Mouse (Mus musculus) spleen, adult 2 months (tissue): ENCODE data around the gene Fam25c. TPM values are rescaled to one million over a fixed set of nuclear protein-coding genes. Genes with fewer than 3 reads are reported as not detected.

ENCODE experiments used
- DNase-seq, 2 experiments: peaks; one replicate each; pipeline versions ENCODE4 v3.0.0 to v3.0.0-alpha.2; 2012 to 2021; ENCODE audit warnings: low spot score in 2 of 2, low read depth in 1 of 2
- H3K27ac ChIP-seq: fragments of 200-500 bp; 2 replicates; pipeline ENCODE4 v1.5.1; 2012; ENCODE audit warnings: low read length, inconsistent platforms; ENCODE audit not compliant: insufficient read depth
- H3K27me3 ChIP-seq: fragments of 200-500 bp; 2 replicates; pipeline ENCODE4 v1.6.1; 2012; ENCODE audit warnings: mild to moderate bottlenecking, moderate library complexity, low read length, inconsistent platforms; ENCODE audit not compliant: control insufficient read depth, insufficient read depth
- H3K36me3 ChIP-seq: fragments of 200-500 bp; 2 replicates; pipeline ENCODE4 v1.6.1; 2012; ENCODE audit warnings: mild to moderate bottlenecking, low read length, inconsistent platforms; ENCODE audit not compliant: control insufficient read depth, insufficient read depth
- H3K4me1 ChIP-seq: fragments of 200-500 bp; 2 replicates; pipeline ENCODE4 v1.6.1; 2011; ENCODE audit warnings: inconsistent platforms; ENCODE audit not compliant: control insufficient read depth, insufficient read depth, insufficient read length
- H3K4me3 ChIP-seq: fragments of 200-500 bp; 2 replicates; pipeline ENCODE4 v1.5.1; 2011; ENCODE audit warnings: mild to moderate bottlenecking, inconsistent platforms; ENCODE audit not compliant: insufficient read depth, insufficient read length; ENCODE audit errors: extremely low read depth
- CTCF ChIP-seq: fragments of 200-500 bp; IDR thresholded peaks from 2 replicates; pipeline ENCODE4 v1.5.1; 2011; ENCODE audit warnings: mild to moderate bottlenecking, inconsistent platforms; ENCODE audit not compliant: insufficient read depth, insufficient read length, insufficient replicate concordance; ENCODE audit errors: extremely low read depth
- POLR2A ChIP-seq: fragments of 200-500 bp; IDR thresholded peaks from 2 replicates; pipeline ENCODE4 v1.6.1; 2011; ENCODE audit warnings: low read depth, low read length, inconsistent platforms
- WGBS: fragments of 180-500 bp; shearing (Covaris S2); methylation state at CpG from one replicate; pipeline ENCODE4 v1.1.7; 2018; 5-methylcytosine and 5-hydroxymethylcytosine counted together
- polyA plus RNA-seq: library from polyadenylated mRNA; depleted of rRNA; stranded (reverse); fragments of >200 nt; gene quantifications from 2 replicates; pipeline ENCODE4 v1.2.3, GENCODE M21; 2012

The Fam25c gene
- polyA plus RNA-seq, 1 experiment, result not detected

- TF ChIP-seq POLR2A (no peak), CTCF (no peak)
- DNase-seq, result no peak
- peaks cover 19% of the 10 kb centered on the region for H3K36me3 ChIP-seq
- WGBS, result 79% methylated on average over 12 of the region's 12 CpGs
- no peaks in the 10 kb centered on the region for H3K4me1 ChIP-seq
- no peak overlapping the region for H3K4me3 ChIP-seq
- H3K27me3 ChIP-seq, result no peaks in the 10 kb centered on the region
- no peak overlapping the region for H3K27ac ChIP-seq
These were observed 9.3 kb downstream of the Fam25c start for GRCm38 (mm10) chr14:34345771-34346566.

- H3K27ac ChIP-seq, result no peak overlapping the region
These were observed 10.9 kb downstream of the Fam25c start for GRCm38 (mm10) chr14:34344361-34344760.

GRCm38 (mm10) chr14:34343078-34343477, 12.2 kb downstream of the Fam25c start:
- WGBS, result 73% methylated on average over 4 of the region's 4 CpGs
- Histone ChIP-seq H3K27me3 (no peaks in the 10 kb centered on the region), H3K4me1 (no peaks in the 10 kb centered on the region), H3K36me3 (peaks cover 31% of the 10 kb centered on the region), H3K4me3 (no peak overlapping the region), H3K27ac (no peak overlapping the region)
- no peak for DNase-seq
- TF ChIP-seq POLR2A (no peak), CTCF (no peak)

More at GRCm38 (mm10) chr14:34344361-34344760, 10.9 kb downstream of the Fam25c start:
- Histone ChIP-seq H3K4me1 (no peaks in the 10 kb centered on the region), H3K36me3 (peaks cover 26% of the 10 kb centered on the region), H3K4me3 (no peak overlapping the region), H3K27me3 (no peaks in the 10 kb centered on the region)
- no peak for TF ChIP-seq POLR2A
- no peak for TF ChIP-seq CTCF
- 92% methylated on average over 5 of the region's 5 CpGs for WGBS
- no peak for DNase-seq

- no peaks in the 10 kb centered on the region for H3K4me1 ChIP-seq
- H3K4me3 ChIP-seq, result no peak overlapping the region
- no peak overlapping the region for H3K27ac ChIP-seq
- WGBS, result 88% methylated on average over 4 of the region's 4 CpGs
- DNase-seq, result no peak
- peaks cover 38% of the 10 kb centered on the region for H3K36me3 ChIP-seq
- no peaks in the 10 kb centered on the region for H3K27me3 ChIP-seq
- TF ChIP-seq POLR2A (no peak), CTCF (no peak)
These were observed 13.2 kb downstream of the Fam25c start for GRCm38 (mm10) chr14:34341993-34342392.

GRCm38 (mm10) chr14:34339446-34339845, 15.8 kb downstream of the Fam25c start:
- TF ChIP-seq POLR2A (no peak), CTCF (no peak)
- Histone ChIP-seq H3K27me3 (no peaks in the 10 kb centered on the region), H3K36me3 (peaks cover 50% of the 10 kb centered on the region), H3K4me3 (no peak overlapping the region), H3K27ac (no peak overlapping the region), H3K4me1 (no peaks in the 10 kb centered on the region)
- 86% methylated on average over 1 of the region's 1 CpGs for WGBS
- no peak for DNase-seq

- Histone ChIP-seq H3K4me3 (no peak overlapping the region), H3K27me3 (no peaks in the 10 kb centered on the region), H3K27ac (no peak overlapping the region), H3K36me3 (peaks cover 51% of the 10 kb centered on the region), H3K4me1 (no peaks in the 10 kb centered on the region)
- TF ChIP-seq POLR2A (no peak), CTCF (no peak)
- 90% methylated on average over 5 of the region's 5 CpGs for WGBS
- no peak for DNase-seq
These were observed 22.8 kb downstream of the Fam25c start for GRCm38 (mm10) chr14:34332476-34332875.

GRCm38 (mm10) chr14:34331886-34332285, 23.3 kb downstream of the Fam25c start:
- no peaks in the 10 kb centered on the region for H3K4me1 ChIP-seq
- H3K36me3 ChIP-seq, result peaks cover 49% of the 10 kb centered on the region
- WGBS, result 94% methylated on average over 3 of the region's 3 CpGs
- no peaks in the 10 kb centered on the region for H3K27me3 ChIP-seq
- DNase-seq, result no peak
- H3K27ac ChIP-seq, result no peak overlapping the region
- TF ChIP-seq CTCF (no peak), POLR2A (no peak)
- no peak overlapping the region for H3K4me3 ChIP-seq
